Mouse (Mus musculus): ENCODE measurements at regions not wholly inside any gene's neighbourhood (a gene's known extent, or its start where the extent isn't known, plus 50 kb on each side); places are given as distances from the start of the nearest gene placed in this dataset.

- TF ChIP-seq CTCF (IDR thresholded peaks at IDR 0.05; ENCODE audit: control insufficient read depth, insufficient read depth, low read length) = no peak
- no peak for TF ChIP-seq POLR2A (IDR thresholded peaks at IDR 0.05; ENCODE audit: borderline replicate concordance, control insufficient read depth, low read depth, low read length)
These were observed 150.6 kb upstream of the Tmc3 start for GRCm38 (mm10) chr7:83433959-83434715.

Measured in bone marrow, adult 2 months (tissue).